Mouse (Mus musculus) neural tube, embryonic 10.5 days (tissue): ENCODE measurements around the gene Mdga1.

Experiments used
- DNase-seq: peaks from one replicate; pipeline ENCODE4 v3.0.0-alpha.2; 2017; ENCODE audit warnings: low spot score; ENCODE audit errors: extremely low spot score

The Mdga1 gene

DNA sequence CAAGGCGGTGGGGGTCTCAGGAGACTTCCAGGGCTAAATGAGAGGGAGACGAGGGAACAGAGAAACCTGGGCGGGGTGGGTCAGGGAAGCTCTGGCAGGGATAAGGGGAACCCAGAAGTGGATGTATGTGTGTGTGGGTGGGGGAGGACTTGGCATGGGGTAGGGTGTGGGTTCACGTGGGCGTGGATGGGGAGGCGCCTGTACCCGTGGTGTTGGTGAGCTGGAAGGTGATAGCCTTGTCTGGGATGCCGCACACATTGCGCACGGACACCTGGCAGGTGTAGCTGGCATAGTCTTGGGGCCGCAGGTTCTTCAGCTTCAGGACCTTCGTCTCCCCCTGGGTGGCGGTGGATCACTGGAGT, 120.5 kb downstream of the Mdga1 start:
- DNase-seq, result no peak

DNA sequence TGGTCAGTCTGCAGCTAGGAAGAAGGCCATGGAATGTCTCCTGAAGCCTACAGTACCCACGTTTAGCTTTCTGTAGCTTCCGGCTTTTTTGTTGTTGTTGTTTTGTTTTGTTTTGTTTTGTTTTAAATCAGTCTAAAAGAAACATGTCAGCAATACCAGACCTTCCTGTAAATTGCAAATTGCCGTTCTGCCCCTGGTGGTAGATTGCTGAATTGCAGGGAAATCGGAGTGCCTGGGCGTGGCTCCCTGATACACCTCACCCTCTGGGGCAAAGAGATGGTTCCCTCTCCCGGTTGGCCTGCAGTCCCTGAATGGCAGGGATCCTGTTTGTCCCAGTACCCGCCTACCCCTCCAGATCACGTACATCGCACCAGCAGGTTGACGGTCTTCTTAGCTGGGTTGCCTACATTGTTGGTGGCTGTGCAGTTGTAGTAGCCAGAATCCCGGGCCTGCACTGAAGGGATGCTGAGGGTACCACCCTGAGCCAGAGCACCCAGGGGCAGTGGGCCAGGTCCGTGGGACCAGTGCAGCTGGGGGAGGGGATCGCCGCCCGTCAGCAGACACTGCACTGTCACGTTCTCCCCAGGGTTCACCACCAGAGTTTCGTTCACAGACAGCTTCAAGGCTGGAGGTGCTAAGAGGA, 121.0 kb downstream of the Mdga1 start:
- peak; percentile 75 for DNase-seq

DNA sequence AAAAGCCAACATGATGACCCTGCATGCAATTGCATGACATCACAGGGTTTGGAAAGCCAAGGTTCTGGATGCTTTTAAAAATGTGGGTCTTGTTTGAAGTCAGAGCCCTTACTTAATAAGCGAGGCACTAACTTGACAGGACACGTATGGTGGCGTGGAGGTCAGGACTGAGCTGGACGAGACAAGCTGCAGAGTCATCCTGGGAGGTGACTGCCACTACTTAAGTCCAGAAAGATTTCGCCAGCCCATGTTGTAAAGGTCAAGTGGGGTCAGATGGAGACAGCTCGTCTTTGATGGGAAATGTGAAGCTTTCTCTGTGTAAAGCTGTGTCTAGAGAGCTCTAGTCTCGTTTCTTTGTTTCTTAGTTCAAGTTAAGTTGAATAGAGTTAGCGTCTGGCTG, 122.6 kb downstream of the Mdga1 start:
- DNase-seq, result no peak

DNA sequence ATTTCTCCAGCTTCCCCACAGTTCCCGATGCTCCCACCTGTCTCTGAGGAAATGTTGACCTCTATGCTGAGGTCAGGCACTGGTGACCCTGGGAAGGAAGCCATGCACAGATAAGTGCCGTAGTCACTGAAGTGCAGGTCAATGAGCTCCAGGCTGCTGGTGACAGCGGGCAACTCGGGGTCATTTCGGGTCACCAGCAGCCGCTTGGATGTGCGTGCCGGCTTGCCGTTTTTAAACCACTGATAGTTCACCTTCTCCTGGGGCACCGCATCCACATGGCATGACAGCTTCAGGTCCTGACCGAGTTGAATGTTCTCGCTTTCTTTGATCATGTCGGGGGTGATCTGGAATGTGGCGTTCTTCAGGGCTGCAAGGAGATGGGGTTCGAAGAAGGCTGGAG, 123.6 kb downstream of the Mdga1 start:
- no peak for DNase-seq

DNA sequence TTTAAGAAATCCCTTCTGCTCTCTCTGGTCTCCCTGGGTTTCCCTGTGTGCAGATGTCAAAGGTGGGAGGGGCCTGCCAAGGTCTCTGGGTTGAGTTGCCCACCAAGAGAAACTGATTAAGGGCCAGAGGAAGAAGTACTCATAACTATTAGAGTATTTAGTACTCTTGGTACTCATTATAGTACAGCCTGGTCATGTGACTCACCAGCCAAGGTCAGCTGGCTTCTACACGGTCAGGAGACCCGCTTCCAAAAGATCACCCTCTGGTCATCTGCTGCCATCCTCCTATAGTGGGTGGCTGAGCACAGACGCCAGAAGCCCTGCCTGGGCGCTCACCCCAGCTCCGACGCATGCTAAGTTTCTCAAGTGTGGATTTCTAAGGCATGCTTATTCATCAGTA, 124.9 kb downstream of the Mdga1 start:
- no peak for DNase-seq

DNA sequence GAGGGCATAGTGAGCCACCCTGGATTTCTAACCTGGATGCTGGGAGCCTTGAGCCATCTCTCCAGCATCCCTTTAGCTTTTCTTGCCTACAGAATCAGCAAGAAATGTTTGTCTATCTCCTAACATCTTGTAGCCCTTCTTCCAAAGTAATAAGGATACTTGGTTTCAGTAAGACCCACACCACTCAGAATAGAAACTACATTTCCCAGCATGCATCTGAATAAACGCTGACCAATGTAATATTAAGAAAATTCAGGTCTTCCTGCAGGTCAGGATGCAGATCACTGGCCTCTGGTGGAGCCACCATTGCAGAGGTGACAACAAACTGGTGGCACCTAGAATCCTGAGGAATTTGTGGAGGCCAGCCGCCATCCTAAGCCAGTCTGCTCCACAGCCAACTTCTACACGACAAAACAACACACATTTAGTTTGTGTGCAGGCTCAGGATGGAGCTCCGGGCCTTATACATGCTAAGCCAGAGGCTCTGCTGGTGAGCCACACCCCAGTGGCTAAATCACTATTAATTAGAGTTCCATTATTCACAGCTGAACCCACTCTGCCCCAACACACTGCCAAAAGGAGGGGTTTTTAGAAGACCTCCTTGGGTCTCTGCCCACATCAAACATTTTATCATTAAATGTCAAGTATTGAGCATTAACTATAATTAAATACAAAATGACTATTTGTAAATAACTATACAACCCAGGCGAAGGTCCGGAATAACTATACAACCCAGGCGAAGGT, 126.3 kb downstream of the Mdga1 start:
- DNase-seq, result no peak

DNA sequence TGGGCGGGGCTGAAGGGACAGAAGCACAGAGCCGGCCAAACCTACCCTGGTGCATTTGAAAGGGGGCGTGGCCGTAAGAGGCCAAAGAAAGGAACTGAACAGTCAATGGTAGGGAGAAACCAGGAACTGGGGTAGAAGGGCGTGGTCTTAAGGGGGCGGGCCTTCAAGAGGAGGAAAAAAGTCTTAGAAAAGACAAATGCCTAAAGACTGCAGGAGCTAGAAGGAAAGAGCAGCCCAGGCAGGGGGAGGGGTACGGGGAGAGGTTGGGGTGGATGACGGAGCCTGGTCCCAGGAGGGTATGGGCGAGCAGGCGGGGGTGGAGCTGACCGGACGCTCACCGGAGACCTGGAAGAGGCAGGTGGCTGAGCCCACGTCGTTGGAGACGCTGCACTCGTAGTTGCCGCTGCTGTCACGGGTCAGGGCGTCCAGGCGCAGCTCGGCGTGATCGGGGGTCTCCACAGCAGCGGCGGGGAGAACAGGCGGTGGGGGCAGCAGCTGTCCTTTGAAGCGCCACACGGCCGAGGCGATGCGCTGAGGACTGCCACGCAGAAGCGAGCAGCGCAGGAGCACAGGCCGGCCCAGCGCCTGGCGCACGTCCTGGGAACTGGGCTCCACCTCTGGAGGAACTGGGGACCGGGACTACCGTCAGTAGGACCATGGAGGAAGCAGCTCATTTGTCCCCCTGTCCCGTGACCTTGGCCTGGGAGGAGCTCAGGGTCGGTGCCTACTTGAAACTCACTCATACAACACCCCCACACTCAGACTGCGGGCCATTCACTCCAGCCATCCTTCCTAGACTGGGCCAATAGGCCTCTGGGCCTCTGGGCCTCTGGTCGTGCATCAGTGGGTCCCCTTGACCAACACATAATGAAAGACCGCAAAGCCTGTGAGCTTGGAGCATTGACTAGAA, 127.9 kb downstream of the Mdga1 start:
- peak; percentile 41 for DNase-seq

DNA sequence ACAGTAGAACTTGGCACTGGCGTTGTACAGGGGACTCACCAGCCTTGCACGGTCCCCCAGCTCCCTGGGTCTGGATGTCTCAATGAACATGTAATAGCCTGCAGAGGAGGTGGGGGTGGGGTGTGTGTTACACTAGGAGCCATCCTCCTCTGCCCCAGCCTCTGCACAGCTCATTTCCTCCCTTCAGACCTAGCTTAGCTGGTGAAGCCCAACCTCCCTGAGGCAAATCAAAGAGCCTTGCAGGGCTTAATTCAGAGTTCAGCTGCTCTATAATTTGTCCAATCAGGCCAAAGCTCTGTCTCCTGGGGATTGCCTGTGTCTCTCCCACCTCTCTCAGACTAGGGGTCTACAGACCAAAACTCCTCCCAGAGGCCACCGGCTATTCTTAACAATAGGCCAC, 131.9 kb downstream of the Mdga1 start:
- no peak for DNase-seq

DNA sequence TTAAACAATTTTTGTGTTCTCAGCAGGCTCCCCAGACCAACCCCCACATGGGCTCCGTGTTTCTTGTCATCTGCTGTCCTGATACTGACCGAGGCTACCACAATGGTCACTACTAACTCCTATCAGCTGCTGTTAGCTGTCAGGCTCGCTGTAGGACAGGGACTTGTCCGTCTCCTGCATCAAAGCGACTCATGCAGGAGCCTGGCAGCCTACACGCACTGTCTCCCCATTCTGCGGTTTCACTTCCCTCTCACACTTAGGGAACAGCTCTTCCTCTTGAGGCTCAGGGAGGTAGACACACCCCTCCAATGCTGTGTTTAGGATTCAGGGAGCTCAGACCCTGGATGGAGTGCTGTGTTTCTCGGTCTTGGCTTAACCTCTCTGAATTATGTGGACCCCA, 132.4 kb downstream of the Mdga1 start:
- no peak for DNase-seq

DNA sequence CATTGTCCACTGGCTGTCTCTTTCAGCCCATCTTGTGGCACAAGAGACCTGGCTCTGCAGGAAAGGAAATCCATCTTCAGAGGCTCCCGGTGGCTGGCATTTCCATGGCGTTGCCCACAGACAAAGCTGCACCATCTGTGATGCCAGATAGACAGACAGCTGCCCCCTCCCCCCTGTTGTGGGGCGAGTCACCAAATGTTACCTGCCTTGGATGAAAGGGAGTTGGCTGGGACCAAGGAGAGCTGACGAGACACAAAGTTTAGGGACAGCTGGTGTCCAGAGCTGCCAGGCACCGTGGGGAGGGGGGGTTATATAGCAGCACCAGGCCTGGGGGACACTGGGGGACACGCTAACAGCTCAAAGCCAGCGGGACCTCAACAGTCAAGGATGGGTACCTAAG, 135.1 kb downstream of the Mdga1 start:
- no peak for DNase-seq

DNA sequence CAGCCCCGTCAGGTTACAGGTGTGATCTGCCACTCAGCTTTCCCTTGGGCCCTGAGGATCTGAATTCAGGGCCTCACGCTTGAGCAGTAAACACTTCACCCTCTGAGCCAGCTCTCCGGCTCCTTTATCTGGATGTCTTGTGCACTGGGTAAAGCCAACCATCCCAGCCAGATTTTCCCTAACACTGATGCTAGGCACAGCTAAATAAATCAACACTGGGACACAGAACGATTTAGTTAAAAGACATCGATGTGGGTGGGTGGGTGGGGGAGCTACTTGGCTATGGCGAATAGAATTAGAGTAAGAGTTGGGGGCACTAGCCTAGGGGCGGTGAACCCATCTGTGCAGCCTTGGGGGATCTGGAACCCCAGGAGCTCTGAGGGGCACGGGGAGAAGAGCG, 135.6 kb downstream of the Mdga1 start:
- no peak for DNase-seq

DNA sequence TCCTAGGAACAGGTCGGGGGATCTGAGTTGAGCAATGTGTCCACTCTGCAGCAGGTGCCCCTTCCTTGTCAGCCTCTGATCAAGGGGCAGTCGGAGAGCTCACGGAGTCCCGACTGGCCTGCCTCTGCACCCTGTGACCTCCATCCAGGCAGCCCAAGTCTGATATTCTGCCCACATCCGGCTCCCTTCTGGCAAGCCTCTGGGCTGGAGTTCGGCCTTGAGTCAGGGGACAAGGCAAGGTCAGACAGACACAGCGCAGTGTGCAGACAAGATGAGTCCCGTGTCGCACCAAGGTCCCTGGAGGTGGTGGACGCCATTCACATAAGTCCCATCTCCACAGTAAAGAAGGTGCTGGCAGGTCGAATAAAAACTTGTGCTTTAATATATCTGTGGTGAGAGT, 138.2 kb downstream of the Mdga1 start:
- no peak for DNase-seq

DNA sequence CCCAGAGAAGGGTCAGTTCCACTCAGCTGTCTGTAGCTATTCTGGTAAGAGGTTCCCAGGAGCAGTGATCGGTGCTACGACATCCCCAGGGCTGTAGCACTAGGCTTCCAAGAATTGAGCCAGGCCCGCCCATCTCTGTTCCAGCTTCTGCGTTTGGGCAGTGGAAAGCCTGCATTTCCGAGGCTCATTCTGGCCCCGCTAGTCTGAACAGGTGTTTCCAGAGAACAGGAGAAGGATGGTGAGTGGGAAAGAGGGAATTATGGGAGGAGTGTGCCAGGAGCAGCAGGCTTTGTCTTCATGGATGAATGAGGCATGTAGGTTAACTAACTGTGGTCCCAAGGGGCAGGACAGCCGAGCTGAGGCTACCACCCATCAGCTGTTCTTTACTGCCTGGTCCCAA, 140.8 kb downstream of the Mdga1 start:
- no peak for DNase-seq

DNA sequence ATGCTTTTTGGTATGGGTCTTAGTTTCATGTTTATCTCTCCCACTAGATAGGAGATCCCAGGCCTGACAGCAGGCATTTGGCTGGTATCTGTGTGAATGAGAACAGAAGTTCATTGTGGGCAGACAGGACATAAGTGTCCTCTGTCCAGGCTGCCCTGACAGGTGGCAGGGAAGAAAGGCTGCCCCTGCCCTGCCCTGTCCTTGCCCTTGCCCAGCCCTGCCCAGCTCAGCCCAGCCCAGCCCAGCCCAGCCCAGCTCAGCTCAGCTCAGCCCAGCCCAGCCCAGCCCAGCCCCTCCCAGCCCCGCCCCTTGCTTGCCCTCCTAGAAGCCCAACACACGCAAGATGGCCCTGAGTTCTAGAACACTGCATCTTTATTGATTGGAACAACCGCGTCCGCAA, 142.3 kb downstream of the Mdga1 start:
- DNase-seq, result no peak

DNA sequence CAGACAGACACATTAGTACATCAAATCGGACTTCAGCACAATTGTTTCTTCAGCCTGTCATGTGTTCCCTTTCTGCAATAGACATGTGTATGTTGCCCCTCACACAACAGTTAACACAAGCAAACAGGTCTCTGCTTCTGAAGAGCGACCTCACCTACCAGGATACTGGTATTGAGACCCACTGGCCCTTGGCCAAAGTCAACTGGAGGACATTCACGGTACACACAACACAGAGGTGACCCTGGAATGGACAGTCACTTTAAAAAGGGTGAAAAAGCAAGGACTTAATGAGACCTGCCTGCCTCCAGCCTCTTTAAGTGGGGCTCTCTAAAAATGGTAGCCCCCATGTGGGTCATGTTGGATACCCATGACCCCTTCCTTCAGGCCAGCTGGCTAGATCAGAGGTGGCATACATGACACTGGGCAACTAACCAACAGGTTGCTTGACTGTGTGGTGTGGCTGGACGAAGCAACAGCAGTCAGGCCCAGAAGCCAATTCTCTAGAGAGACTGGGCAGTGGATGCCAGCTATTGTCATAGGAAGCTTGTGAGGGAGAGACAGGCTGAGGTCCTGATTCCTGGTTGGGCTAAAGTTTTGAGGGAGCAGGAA, 145.3 kb downstream of the Mdga1 start:
- DNase-seq, result no peak

DNA sequence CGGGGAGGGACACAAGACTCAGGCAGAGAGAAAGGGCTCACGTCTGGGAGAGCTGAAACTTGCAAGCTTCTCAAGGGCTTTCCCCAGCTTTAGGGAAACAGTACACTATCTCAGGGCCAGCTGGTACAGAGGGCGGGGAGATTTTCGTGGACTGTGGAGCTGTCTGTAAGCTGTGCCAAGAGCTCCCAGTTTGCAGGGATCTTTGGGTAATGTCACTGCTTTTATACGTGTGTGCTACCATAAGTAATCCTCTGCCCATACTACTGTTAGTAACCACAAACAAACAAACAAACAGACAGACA, 145.7 kb downstream of the Mdga1 start:
- no peak for DNase-seq

DNA sequence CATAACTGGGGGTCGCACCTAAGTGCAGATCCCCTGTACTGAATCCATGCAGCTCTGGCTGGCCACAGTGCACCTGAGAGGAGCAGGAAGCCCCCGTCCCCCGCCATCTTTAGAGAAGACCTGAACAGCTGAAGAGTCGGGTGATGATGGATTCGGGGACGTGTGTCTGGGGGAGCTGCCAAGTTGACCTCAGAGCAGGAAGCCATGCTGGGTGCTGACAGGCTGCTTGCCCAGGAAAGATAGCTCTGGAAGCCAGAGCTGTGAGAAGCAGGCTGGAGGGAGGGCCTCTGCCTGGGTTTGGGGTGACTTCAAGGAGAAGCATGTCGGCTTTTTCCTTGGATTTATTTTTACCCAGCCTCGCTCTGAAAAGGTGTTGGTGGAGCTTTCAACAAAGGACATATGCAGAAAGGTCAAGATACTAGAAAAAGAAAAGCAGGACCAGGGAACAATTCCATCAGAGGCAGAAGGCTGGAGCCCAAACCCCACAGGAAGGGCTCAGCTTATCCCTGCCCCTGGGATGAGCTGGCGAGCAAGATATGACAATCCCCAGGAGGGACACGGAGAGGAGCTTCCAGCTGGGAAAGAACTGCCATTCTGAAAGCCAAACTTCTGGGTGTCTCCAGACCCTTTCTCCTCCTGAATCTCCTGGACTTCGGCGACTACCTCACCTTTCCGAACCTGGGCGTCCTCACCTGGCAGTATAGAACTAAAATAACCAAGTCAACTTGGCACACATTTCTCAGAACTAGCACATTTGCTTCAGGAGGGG, 146.3 kb downstream of the Mdga1 start:
- DNase-seq, result no peak

DNA sequence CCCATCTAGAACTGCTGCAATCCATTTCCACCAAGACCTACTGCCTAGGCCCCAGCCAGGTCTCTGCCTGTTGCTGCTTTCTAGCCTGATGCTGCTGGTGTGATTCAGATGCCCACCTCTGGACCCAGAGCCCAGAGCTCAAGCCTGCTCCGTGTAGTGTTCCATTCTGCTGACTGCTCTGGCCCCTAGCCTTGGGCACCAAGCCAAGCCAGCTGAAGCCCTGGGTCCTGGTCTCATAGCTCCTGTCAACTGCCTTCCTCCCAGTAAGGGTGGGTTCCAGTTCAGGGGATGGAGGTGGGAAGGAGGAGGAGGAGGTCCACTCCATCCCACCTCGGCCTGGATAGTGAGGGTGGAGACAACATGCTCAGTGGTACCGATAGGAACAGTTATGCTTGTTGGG, 150.3 kb downstream of the Mdga1 start:
- DNase-seq, result no peak

DNA sequence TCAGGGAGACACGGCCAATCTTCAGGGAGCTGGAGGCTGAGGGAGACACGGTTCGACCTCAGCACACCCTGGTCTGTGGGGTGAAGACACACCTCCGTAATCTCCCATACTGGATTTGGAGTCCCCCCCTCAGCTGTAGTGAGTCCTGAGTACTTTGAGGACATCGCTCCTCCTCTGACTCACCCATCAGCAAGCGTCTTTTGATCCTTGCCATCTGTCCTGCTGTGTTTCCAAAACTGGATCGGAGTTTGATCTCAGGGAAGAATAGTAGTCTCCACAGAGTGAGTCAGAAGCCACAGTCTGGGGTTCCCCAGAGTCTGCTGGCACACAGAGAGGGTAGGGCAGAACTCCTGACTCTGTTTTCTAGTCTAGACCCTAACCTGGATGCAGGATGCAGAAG, 150.9 kb downstream of the Mdga1 start:
- no peak for DNase-seq

DNA sequence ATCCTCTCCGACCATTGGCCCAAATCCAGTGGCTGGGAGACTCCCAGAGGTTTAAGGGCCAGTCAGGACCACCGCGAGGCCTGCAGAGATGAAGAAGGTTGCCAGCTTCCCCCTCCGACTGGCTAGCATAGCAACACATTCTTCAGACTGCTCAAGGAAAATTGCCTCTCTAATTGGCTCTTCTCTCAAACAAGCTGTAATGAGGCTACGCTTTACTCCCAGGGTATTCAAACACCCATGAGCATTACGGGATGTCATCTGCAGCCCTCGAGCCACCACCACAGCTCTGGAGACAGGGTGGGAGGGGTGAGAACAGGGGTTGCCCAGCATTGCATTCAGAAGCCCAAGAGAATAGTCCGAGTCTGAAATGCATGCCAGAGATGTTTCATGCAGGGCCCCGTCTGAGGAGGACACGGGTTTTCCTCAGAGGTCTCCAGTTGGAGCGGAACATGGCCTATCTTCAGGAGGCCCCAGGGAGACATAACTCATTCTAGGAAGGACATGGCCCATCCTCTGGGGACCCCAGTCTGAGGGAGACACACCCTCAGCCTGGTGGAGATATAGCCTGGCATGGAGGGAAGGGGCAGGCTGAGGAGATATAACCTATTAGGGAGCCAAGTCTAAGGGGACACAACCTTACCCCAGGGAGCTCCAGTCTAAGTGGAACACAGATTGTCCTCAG, 151.5 kb downstream of the Mdga1 start:
- no peak for DNase-seq

DNA sequence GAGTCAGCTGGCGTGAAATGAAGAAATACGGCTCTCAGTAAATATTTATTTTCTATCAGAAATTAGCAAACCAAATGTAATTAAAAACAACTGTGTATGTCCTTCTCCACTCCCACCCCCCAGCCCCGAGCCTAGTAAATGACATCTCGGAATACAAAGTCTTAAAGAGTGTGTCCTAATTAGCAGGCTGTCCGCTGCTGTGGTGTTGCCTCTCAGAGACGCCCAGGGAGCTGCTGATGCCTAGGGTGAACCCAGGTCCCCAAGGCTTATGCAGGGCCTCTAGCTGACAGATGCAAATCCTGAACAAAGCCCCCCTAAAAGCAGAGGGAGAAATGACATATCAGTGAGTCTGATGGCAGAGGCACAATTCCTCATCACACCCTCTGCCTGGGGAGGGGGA, 155.1 kb downstream of the Mdga1 start:
- DNase-seq, result no peak
